Mouse (Mus musculus) G1E (cell line): Measurements from ENCODE around the gene Rpl18.

Experiments used
- CTCF ChIP-seq: IDR thresholded peaks from 2 replicates; pipeline ENCODE4 v1.5.1; 2012; ENCODE audit warnings: low read depth, low read length, inconsistent platforms, mixed read lengths
- GATA1 ChIP-seq: IDR thresholded peaks from 2 replicates; pipeline ENCODE4 v1.6.1; 2012; ENCODE audit warnings: borderline replicate concordance, low read length, inconsistent platforms, mixed read lengths
- POLR2AphosphoS5 ChIP-seq: IDR thresholded peaks from 2 replicates; pipeline ENCODE4 v1.6.1; 2012; ENCODE audit warnings: low read depth, low read length, inconsistent platforms; ENCODE audit not compliant: insufficient replicate concordance
- TAL1 ChIP-seq: conservative IDR thresholded peaks from 2 replicates; pipeline ENCODE4 v1.6.1; 2012; ENCODE audit warnings: low read depth, low read length, inconsistent platforms, mixed read lengths

GRCm38 (mm10) chr7:45723301-45723700 lies 8.0 kb downstream of the Rpl18 start:
- TF ChIP-seq POLR2AphosphoS5 (no peak), CTCF (no peak), GATA1 (no peak), TAL1 (no peak)
